Mouse (Mus musculus): ENCODE data around the gene Adgrl3.

DNA sequence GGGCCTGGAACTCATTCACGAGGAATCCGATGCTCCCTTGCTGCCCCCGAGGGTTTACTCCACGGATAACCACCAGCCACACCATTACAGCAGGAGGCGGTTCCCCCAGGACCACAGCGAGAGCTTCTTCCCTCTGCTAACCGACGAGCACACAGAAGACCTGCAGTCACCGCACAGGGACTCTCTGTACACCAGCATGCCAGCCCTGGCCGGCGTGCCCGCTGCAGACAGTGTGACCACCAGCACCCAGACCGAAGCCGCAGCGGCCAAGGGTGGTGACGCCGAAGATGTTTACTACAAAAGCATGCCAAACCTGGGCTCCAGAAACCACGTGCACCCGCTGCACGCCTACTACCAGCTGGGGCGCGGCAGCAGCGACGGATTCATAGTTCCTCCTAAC, 774.7 kb downstream of the Adgrl3 start:
- no peak for TF ChIP-seq CTCF (IDR thresholded peaks at IDR 0.05; ENCODE audit: extremely low read depth, insufficient read length, insufficient replicate concordance, low read depth, low read length)
- no peak for TF ChIP-seq POLR2A (IDR thresholded peaks at IDR 0.05; ENCODE audit: low read depth, low read length)

Data from small intestine, adult 2 months (tissue).